Mouse (Mus musculus) olfactory bulb, adult 2 months (tissue): Measurements from ENCODE around the gene Trp53.

ENCODE experiments used
- CTCF ChIP-seq: fragments of 200-500 bp; IDR thresholded peaks from 2 replicates; pipeline ENCODE4 v1.5.1; 2012; ENCODE audit warnings: low read depth, mild to moderate bottlenecking, low read length, moderate library complexity; ENCODE audit not compliant: insufficient read depth
- POLR2A ChIP-seq: fragments of 200-500 bp; IDR thresholded peaks from 2 replicates; pipeline ENCODE4 v1.6.1; 2012; ENCODE audit warnings: mild to moderate bottlenecking, low read depth, low read length, moderate library complexity; ENCODE audit not compliant: insufficient read depth

DNA sequence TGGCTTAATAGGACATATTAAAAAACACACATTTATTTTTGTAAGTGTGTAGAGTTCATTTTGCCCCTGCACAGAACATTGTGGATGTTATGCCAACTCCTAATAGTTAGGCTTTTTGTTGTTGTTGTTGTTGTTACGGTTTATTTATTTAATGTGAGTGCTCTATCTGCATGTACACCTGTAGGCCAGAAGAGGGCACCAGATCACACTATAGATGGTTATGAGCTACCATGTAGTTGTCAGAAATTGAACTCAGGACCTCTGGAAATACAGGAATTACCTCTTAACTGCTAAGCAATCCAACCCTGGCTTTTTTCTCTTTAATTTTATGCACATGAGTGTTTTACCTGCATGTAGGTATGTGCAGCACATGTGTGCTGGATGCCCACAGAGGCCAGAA is 49.6 kb downstream of the Trp53 start:
- TF ChIP-seq CTCF (no peak), POLR2A (no peak)
